Mouse (Mus musculus): ENCODE measurements around the gene Ttll13. TPM values are rescaled to one million over a fixed set of nuclear protein-coding genes. Genes with fewer than 3 reads are reported as not detected.

Ttll13 gene
- polyA plus RNA-seq, 1 experiment from 2014 or later = 2.5 TPM

GRCm38 (mm10) chr7:80204362-80204761 lies 41.8 kb upstream of the Ttll13 start:
- H3K4me1 ChIP-seq (replicated peaks) = peaks cover 70% of the 10 kb centered on the region
- no peak for ATAC-seq (ENCODE audit: low FRiP score, low read depth)

GRCm38 (mm10) chr7:80204961-80205360 lies 41.2 kb upstream of the Ttll13 start:
- ATAC-seq (ENCODE audit: low FRiP score, low read depth) = no peak
- H3K27ac ChIP-seq (replicated peaks) = no peak overlapping the region
- H3K27me3 ChIP-seq = no peaks in the 10 kb centered on the region
- H3K36me3 ChIP-seq = no peaks in the 10 kb centered on the region
- no peak overlapping the region for H3K9ac ChIP-seq
- H3K4me2 ChIP-seq = no peak overlapping the region
- H3K4me3 ChIP-seq = no peak overlapping the region
- peaks cover 64% of the 10 kb centered on the region for H3K4me1 ChIP-seq (replicated peaks)
- no peaks in the 10 kb centered on the region for H3K9me3 ChIP-seq
- 80% methylated on average over 7 of the region's 7 CpGs for WGBS

More at GRCm38 (mm10) chr7:80204362-80204761, 41.8 kb upstream of the Ttll13 start:
- Histone ChIP-seq H3K9me3 (no peaks in the 10 kb centered on the region), H3K27me3 (no peaks in the 10 kb centered on the region), H3K27ac (replicated peaks) (no peak overlapping the region), H3K4me2 (no peak overlapping the region), H3K4me3 (no peak overlapping the region), H3K36me3 (no peaks in the 10 kb centered on the region), H3K9ac (no peak overlapping the region)
- WGBS = 78% methylated on average over 4 of the region's 4 CpGs

GRCm38 (mm10) chr7:80205705-80206589 lies 40.2 kb upstream of the Ttll13 start:
- H3K4me3 ChIP-seq = no peak overlapping the region
- peaks cover 54% of the 10 kb centered on the region for H3K4me1 ChIP-seq (replicated peaks)

GRCm38 (mm10) chr7:80207314-80207731 lies 38.9 kb upstream of the Ttll13 start:
- H3K4me1 ChIP-seq (replicated peaks) = peaks cover 40% of the 10 kb centered on the region
- H3K36me3 ChIP-seq = no peaks in the 10 kb centered on the region
- H3K9me3 ChIP-seq = no peaks in the 10 kb centered on the region
- no peak overlapping the region for H3K27ac ChIP-seq (replicated peaks)
- no peaks in the 10 kb centered on the region for H3K27me3 ChIP-seq
- no peak overlapping the region for H3K9ac ChIP-seq
- WGBS = 72% methylated on average over 3 of the region's 3 CpGs
- H3K4me3 ChIP-seq = no peak overlapping the region
- no peak for ATAC-seq (ENCODE audit: low FRiP score, low read depth)
- H3K4me2 ChIP-seq = no peak overlapping the region

More at GRCm38 (mm10) chr7:80205705-80206589, 40.2 kb upstream of the Ttll13 start:
- H3K4me2 ChIP-seq = no peak overlapping the region
- H3K27me3 ChIP-seq = no peaks in the 10 kb centered on the region
- ATAC-seq (ENCODE audit: low FRiP score, low read depth) = no peak
- H3K27ac ChIP-seq (replicated peaks) = no peak overlapping the region
- WGBS = 93% methylated on average over 12 of the region's 12 CpGs
- H3K9ac ChIP-seq = no peak overlapping the region
- H3K36me3 ChIP-seq = no peaks in the 10 kb centered on the region
- no peaks in the 10 kb centered on the region for H3K9me3 ChIP-seq

- Histone ChIP-seq H3K27ac (replicated peaks) (no peak overlapping the region), H3K36me3 (no peaks in the 10 kb centered on the region), H3K9me3 (no peaks in the 10 kb centered on the region), H3K9ac (no peak overlapping the region), H3K4me1 (replicated peaks) (peaks cover 32% of the 10 kb centered on the region), H3K4me2 (no peak overlapping the region), H3K4me3 (no peak overlapping the region), H3K27me3 (no peaks in the 10 kb centered on the region)
- WGBS = 70% methylated on average over 18 of the region's 18 CpGs
- 0 out of 2 replicates have a peak, but pooled peaks have one; percentile 20 for ATAC-seq (ENCODE audit: low FRiP score, low read depth)
Observed at GRCm38 (mm10) chr7:80208026-80208642, 38.0 kb upstream of the Ttll13 start.

GRCm38 (mm10) chr7:80208738-80209430 lies 37.3 kb upstream of the Ttll13 start:
- no peak for ATAC-seq (ENCODE audit: low FRiP score, low read depth)
- no peaks in the 10 kb centered on the region for H3K27me3 ChIP-seq
- H3K9ac ChIP-seq = no peak overlapping the region
- H3K4me1 ChIP-seq (replicated peaks) = peaks cover 25% of the 10 kb centered on the region
- H3K4me3 ChIP-seq = no peak overlapping the region
- H3K9me3 ChIP-seq = no peaks in the 10 kb centered on the region
- 0 out of 2 replicates have a peak, but pooled peaks cover 6% of the 10 kb centered on the region for H3K36me3 ChIP-seq
- H3K4me2 ChIP-seq = no peak overlapping the region
- 68% methylated on average over 10 of the region's 10 CpGs for WGBS
- no peak overlapping the region for H3K27ac ChIP-seq (replicated peaks)

- Histone ChIP-seq H3K27me3 (no peaks in the 10 kb centered on the region), H3K4me1 (replicated peaks) (peaks cover 17% of the 10 kb centered on the region), H3K27ac (replicated peaks) (no peak overlapping the region), H3K4me2 (no peak overlapping the region), H3K36me3 (0 out of 2 replicates have a peak, but pooled peaks cover 8% of the 10 kb centered on the region), H3K9ac (no peak overlapping the region), H3K4me3 (no peak overlapping the region), H3K9me3 (no peaks in the 10 kb centered on the region)
- 89% methylated on average over 6 of the region's 6 CpGs for WGBS
- no peak for ATAC-seq (ENCODE audit: low FRiP score, low read depth)
Observed at GRCm38 (mm10) chr7:80209669-80210068, 36.5 kb upstream of the Ttll13 start.

GRCm38 (mm10) chr7:80210982-80211381 lies 35.2 kb upstream of the Ttll13 start:
- no peak for ATAC-seq (ENCODE audit: low FRiP score, low read depth)
- no peak overlapping the region for H3K4me2 ChIP-seq
- no peak overlapping the region for H3K27ac ChIP-seq (replicated peaks)
- no peaks in the 10 kb centered on the region for H3K9me3 ChIP-seq
- H3K4me1 ChIP-seq (replicated peaks) = peaks cover 25% of the 10 kb centered on the region
- no peak overlapping the region for H3K4me3 ChIP-seq
- H3K36me3 ChIP-seq = peaks cover 8% of the 10 kb centered on the region; the same call in 1 of the 2 replicates
- no peak overlapping the region for H3K9ac ChIP-seq
- H3K27me3 ChIP-seq = no peaks in the 10 kb centered on the region
- WGBS = 86% methylated on average over 4 of the region's 4 CpGs

- Histone ChIP-seq H3K9me3 (no peaks in the 10 kb centered on the region), H3K4me1 (replicated peaks) (peaks cover 13% of the 10 kb centered on the region), H3K9ac (no peak overlapping the region), H3K36me3 (peaks cover 29% of the 10 kb centered on the region), H3K27me3 (no peaks in the 10 kb centered on the region), H3K4me3 (no peak overlapping the region), H3K27ac (replicated peaks) (no peak overlapping the region), H3K4me2 (no peak overlapping the region)
- no peak for ATAC-seq (ENCODE audit: low FRiP score, low read depth)
- WGBS = 90% methylated on average over 7 of the region's 7 CpGs
Observed at GRCm38 (mm10) chr7:80213604-80214003, 32.6 kb upstream of the Ttll13 start.

- H3K4me3 ChIP-seq = no peak overlapping the region
- no peaks in the 10 kb centered on the region for H3K27me3 ChIP-seq
- no peak for ATAC-seq (ENCODE audit: low FRiP score, low read depth)
- H3K36me3 ChIP-seq = peaks cover 37% of the 10 kb centered on the region
- peaks cover 8% of the 10 kb centered on the region for H3K4me1 ChIP-seq (replicated peaks)
- H3K9ac ChIP-seq = no peak overlapping the region
- no peak overlapping the region for H3K4me2 ChIP-seq
- 87% methylated on average over 8 of the region's 8 CpGs for WGBS
- H3K9me3 ChIP-seq = no peaks in the 10 kb centered on the region
- H3K27ac ChIP-seq (replicated peaks) = no peak overlapping the region
Observed at GRCm38 (mm10) chr7:80214459-80214858, 31.7 kb upstream of the Ttll13 start.

GRCm38 (mm10) chr7:80215398-80215797 lies 30.8 kb upstream of the Ttll13 start:
- Histone ChIP-seq H3K9ac (no peak overlapping the region), H3K4me3 (no peak overlapping the region), H3K27ac (replicated peaks) (peak overlapping the region; percentile 61), H3K4me2 (no peak overlapping the region), H3K36me3 (peaks cover 47% of the 10 kb centered on the region), H3K4me1 (replicated peaks) (peaks cover 8% of the 10 kb centered on the region), H3K9me3 (no peaks in the 10 kb centered on the region), H3K27me3 (no peaks in the 10 kb centered on the region)
- ATAC-seq (ENCODE audit: low FRiP score, low read depth) = peak; percentile 82
- 17% methylated on average over 4 of the region's 4 CpGs for WGBS

GRCm38 (mm10) chr7:80216566-80216965 lies 29.6 kb upstream of the Ttll13 start:
- no peak overlapping the region for H3K9ac ChIP-seq
- peak; percentile 72 for ATAC-seq (ENCODE audit: low FRiP score, low read depth)
- no peak overlapping the region for H3K27ac ChIP-seq (replicated peaks)
- no peak overlapping the region for H3K4me3 ChIP-seq
- 51% methylated on average over 8 of the region's 8 CpGs for WGBS
- H3K36me3 ChIP-seq = peaks cover 58% of the 10 kb centered on the region
- no peaks in the 10 kb centered on the region for H3K9me3 ChIP-seq
- peaks cover 8% of the 10 kb centered on the region for H3K4me1 ChIP-seq (replicated peaks)
- no peaks in the 10 kb centered on the region for H3K27me3 ChIP-seq
- no peak overlapping the region for H3K4me2 ChIP-seq
